Mouse (Mus musculus): ENCODE measurements around the gene Fbp2. TPM values are rescaled to one million over a fixed set of nuclear protein-coding genes. Genes with fewer than 3 reads are reported as not detected.
"Not testable (repeated sequence)": the region's sequence is repeated elsewhere in the genome, so short reads cannot be mapped to it uniquely, and the experiment has no call there.

Gene Fbp2
- polyA plus RNA-seq, 1 experiment from 2014 or later = 0.55 TPM

- Histone ChIP-seq H3K4me3 (ENCODE audit: low read depth, low read length) (peak overlapping the region; percentile 33), H3K4me2 (ENCODE audit: low read depth, low read length) (peak overlapping the region; percentile 64), H3K9ac (replicated peaks; ENCODE audit: low read depth, low read length) (0 out of 2 replicates have a peak overlapping the region, but pooled peaks have one; percentile 22), H3K36me3 (ENCODE audit: control insufficient read depth, insufficient read depth, low read length) (no peaks in the 10 kb centered on the region), H3K9me3 (ENCODE audit: control insufficient read depth, low read length) (no peaks in the 10 kb centered on the region), H3K27me3 (ENCODE audit: control insufficient read depth, insufficient read depth, low read length) (no peaks in the 10 kb centered on the region), H3K4me1 (ENCODE audit: control insufficient read depth, insufficient read depth, low read length) (no peaks in the 10 kb centered on the region), H3K27ac (ENCODE audit: low read depth, low read length) (no peak overlapping the region)
- peak; percentile 96 for ATAC-seq (ENCODE audit: low read depth)
- WGBS = 5% methylated on average over 5 of the region's 5 CpGs
These were observed 1.9 kb downstream of the Fbp2 start for GRCm38 (mm10) chr13:62856305-62856675.

- 34% methylated on average over 25 of the region's 25 CpGs for WGBS
- peak; percentile 65 for ATAC-seq (ENCODE audit: low read depth)
These were observed 2.6 kb downstream of the Fbp2 start for GRCm38 (mm10) chr13:62855396-62856304.

GRCm38 (mm10) chr13:62854666-62855065 lies 3.6 kb downstream of the Fbp2 start:
- Histone ChIP-seq H3K9me3 (ENCODE audit: control insufficient read depth, low read length) (no peaks in the 10 kb centered on the region), H3K9ac (replicated peaks; ENCODE audit: low read depth, low read length) (no peak overlapping the region), H3K27ac (ENCODE audit: low read depth, low read length) (no peak overlapping the region), H3K4me3 (ENCODE audit: low read depth, low read length) (no peak overlapping the region), H3K27me3 (ENCODE audit: control insufficient read depth, insufficient read depth, low read length) (no peaks in the 10 kb centered on the region), H3K36me3 (ENCODE audit: control insufficient read depth, insufficient read depth, low read length) (no peaks in the 10 kb centered on the region), H3K4me1 (ENCODE audit: control insufficient read depth, insufficient read depth, low read length) (no peaks in the 10 kb centered on the region), H3K4me2 (ENCODE audit: low read depth, low read length) (peak overlapping the region; percentile 9; the same call in 1 of the 2 replicates)
- WGBS = 7% methylated on average over 15 of the region's 15 CpGs
- no peak for ATAC-seq (ENCODE audit: low read depth)

More at GRCm38 (mm10) chr13:62855396-62856304, 2.6 kb downstream of the Fbp2 start:
- peak overlapping the region; percentile 33 for H3K4me3 ChIP-seq (ENCODE audit: low read depth, low read length)
- H3K4me2 ChIP-seq (ENCODE audit: low read depth, low read length) = peak overlapping the region; percentile 64
- H3K27me3 ChIP-seq (ENCODE audit: control insufficient read depth, insufficient read depth, low read length) = no peaks in the 10 kb centered on the region
- H3K9ac ChIP-seq (replicated peaks; ENCODE audit: low read depth, low read length) = 0 out of 2 replicates have a peak overlapping the region, but pooled peaks have one; percentile 22
- H3K9me3 ChIP-seq (ENCODE audit: control insufficient read depth, low read length) = no peaks in the 10 kb centered on the region
- no peaks in the 10 kb centered on the region for H3K36me3 ChIP-seq (ENCODE audit: control insufficient read depth, insufficient read depth, low read length)
- H3K4me1 ChIP-seq (ENCODE audit: control insufficient read depth, insufficient read depth, low read length) = no peaks in the 10 kb centered on the region
- no peak overlapping the region for H3K27ac ChIP-seq (ENCODE audit: low read depth, low read length)

- Histone ChIP-seq H3K9me3 (ENCODE audit: control insufficient read depth, low read length) (no peaks in the 10 kb centered on the region), H3K4me2 (ENCODE audit: low read depth, low read length) (no peak overlapping the region), H3K36me3 (ENCODE audit: control insufficient read depth, insufficient read depth, low read length) (no peaks in the 10 kb centered on the region), H3K27me3 (ENCODE audit: control insufficient read depth, insufficient read depth, low read length) (no peaks in the 10 kb centered on the region), H3K4me1 (ENCODE audit: control insufficient read depth, insufficient read depth, low read length) (no peaks in the 10 kb centered on the region), H3K4me3 (ENCODE audit: low read depth, low read length) (no peak overlapping the region), H3K9ac (replicated peaks; ENCODE audit: low read depth, low read length) (no peak overlapping the region), H3K27ac (ENCODE audit: low read depth, low read length) (no peak overlapping the region)
- 53% methylated on average over 4 of the region's 4 CpGs for WGBS
- no peak for ATAC-seq (ENCODE audit: low read depth)
These were observed 24.9 kb downstream of the Fbp2 start for GRCm38 (mm10) chr13:62833341-62833740.

GRCm38 (mm10) chr13:62832239-62832638 lies 26.0 kb downstream of the Fbp2 start:
- no peak for ATAC-seq (ENCODE audit: low read depth)
- Histone ChIP-seq H3K27ac (ENCODE audit: low read depth, low read length) (no peak overlapping the region), H3K27me3 (ENCODE audit: control insufficient read depth, insufficient read depth, low read length) (no peaks in the 10 kb centered on the region), H3K4me3 (ENCODE audit: low read depth, low read length) (no peak overlapping the region), H3K9me3 (ENCODE audit: control insufficient read depth, low read length) (no peaks in the 10 kb centered on the region), H3K4me2 (ENCODE audit: low read depth, low read length) (no peak overlapping the region), H3K9ac (replicated peaks; ENCODE audit: low read depth, low read length) (no peak overlapping the region), H3K36me3 (ENCODE audit: control insufficient read depth, insufficient read depth, low read length) (no peaks in the 10 kb centered on the region), H3K4me1 (ENCODE audit: control insufficient read depth, insufficient read depth, low read length) (no peaks in the 10 kb centered on the region)
- WGBS = 90% methylated on average over 2 of the region's 2 CpGs

- H3K9me3 ChIP-seq (ENCODE audit: control insufficient read depth, low read length); H3K9ac ChIP-seq (replicated peaks; ENCODE audit: low read depth, low read length); H3K4me3 ChIP-seq (ENCODE audit: low read depth, low read length); ATAC-seq (ENCODE audit: low read depth); H3K27ac ChIP-seq (ENCODE audit: low read depth, low read length); H3K36me3 ChIP-seq (ENCODE audit: control insufficient read depth, insufficient read depth, low read length); H3K4me1 ChIP-seq (ENCODE audit: control insufficient read depth, insufficient read depth, low read length); H3K27me3 ChIP-seq (ENCODE audit: control insufficient read depth, insufficient read depth, low read length); H3K4me2 ChIP-seq (ENCODE audit: low read depth, low read length): not testable (repeated sequence)
- WGBS = 89% methylated on average over 3 of the region's 3 CpGs
These were observed 42.5 kb downstream of the Fbp2 start for GRCm38 (mm10) chr13:62815705-62816104.

- no peak overlapping the region for H3K27ac ChIP-seq (ENCODE audit: low read depth, low read length)
- peak overlapping the region; percentile 31; the same call in 1 of the 2 replicates for H3K4me3 ChIP-seq (ENCODE audit: low read depth, low read length)
- H3K9ac ChIP-seq (replicated peaks; ENCODE audit: low read depth, low read length) = 0 out of 2 replicates have a peak overlapping the region, but pooled peaks have one; percentile 11
- H3K36me3 ChIP-seq (ENCODE audit: control insufficient read depth, insufficient read depth, low read length) = no peaks in the 10 kb centered on the region
- H3K9me3 ChIP-seq (ENCODE audit: control insufficient read depth, low read length) = no peaks in the 10 kb centered on the region
- peak overlapping the region; percentile 51 for H3K4me2 ChIP-seq (ENCODE audit: low read depth, low read length)
- no peaks in the 10 kb centered on the region for H3K4me1 ChIP-seq (ENCODE audit: control insufficient read depth, insufficient read depth, low read length)
- no peaks in the 10 kb centered on the region for H3K27me3 ChIP-seq (ENCODE audit: control insufficient read depth, insufficient read depth, low read length)
- no peak for ATAC-seq (ENCODE audit: low read depth)
- 6% methylated on average over 25 of the region's 32 CpGs for WGBS
These were observed 45.5 kb downstream of the Fbp2 start for GRCm38 (mm10) chr13:62812713-62813112.

- not testable (repeated sequence) for H3K36me3 ChIP-seq (ENCODE audit: control insufficient read depth, insufficient read depth, low read length); H3K4me3 ChIP-seq (ENCODE audit: low read depth, low read length); ATAC-seq (ENCODE audit: low read depth); H3K4me1 ChIP-seq (ENCODE audit: control insufficient read depth, insufficient read depth, low read length); H3K9ac ChIP-seq (replicated peaks; ENCODE audit: low read depth, low read length); H3K27me3 ChIP-seq (ENCODE audit: control insufficient read depth, insufficient read depth, low read length); H3K27ac ChIP-seq (ENCODE audit: low read depth, low read length); H3K4me2 ChIP-seq (ENCODE audit: low read depth, low read length); H3K9me3 ChIP-seq (ENCODE audit: control insufficient read depth, low read length)
- 92% methylated on average over 6 of the region's 6 CpGs for WGBS
These were observed 50.2 kb downstream of the Fbp2 start for GRCm38 (mm10) chr13:62807981-62808380.
